Mouse (Mus musculus) stomach, postnatal 0 days (tissue): Measurements from ENCODE around the gene Cpvl.

Experiments used
- CTCF ChIP-seq: IDR thresholded peaks from 2 replicates; pipeline ENCODE4 v1.5.1; 2016; ENCODE audit warnings: antibody characterized with exemption, low read depth, mild to moderate bottlenecking, moderate library complexity
- EP300 ChIP-seq: optimal IDR thresholded peaks from 2 replicates; pipeline ENCODE3; 2016; ENCODE audit warnings: antibody characterized with exemption

- TF ChIP-seq CTCF (no peak), EP300 (no peak)
Measured at GRCm38 (mm10) chr6:53917026-53917558, 61.4 kb downstream of the Cpvl start.
